Mouse (Mus musculus) fat pad, adult 2 months (tissue): ENCODE results near the gene Col28a1.

Experiments used
- DNase-seq: peaks from one replicate; pipeline ENCODE4 v3.0.0-alpha.2; 2011; ENCODE audit warnings: low read depth, low spot score; ENCODE audit errors: extremely low read depth

Col28a1 gene

DNA sequence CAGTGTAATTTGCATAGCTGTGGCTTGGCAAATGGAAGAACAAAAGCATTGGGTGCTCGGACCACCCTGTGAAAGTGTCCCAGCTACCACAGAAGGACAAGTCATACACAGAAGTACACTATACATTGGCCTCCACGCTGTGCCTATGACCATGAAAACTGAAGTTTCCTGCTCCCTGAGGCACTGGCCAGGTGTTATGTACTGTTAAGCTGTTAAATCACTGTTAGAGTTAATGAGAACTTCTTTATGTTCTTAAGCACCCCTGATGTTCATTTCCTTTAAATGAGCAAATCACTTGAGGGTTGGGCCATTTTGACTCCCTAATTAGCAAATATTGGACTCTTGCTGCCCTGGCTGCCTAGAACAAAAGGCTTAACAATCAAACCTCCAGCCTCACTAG, 73.3 kb downstream of the Col28a1 start:
- no peak for DNase-seq

- DNase-seq, result no peak
Measured at GRCm38 (mm10) chr6:8118577-8118976, 73.8 kb downstream of the Col28a1 start.

- DNase-seq, result no peak
Measured at GRCm38 (mm10) chr6:8105870-8106706, 86.3 kb downstream of the Col28a1 start.

DNA sequence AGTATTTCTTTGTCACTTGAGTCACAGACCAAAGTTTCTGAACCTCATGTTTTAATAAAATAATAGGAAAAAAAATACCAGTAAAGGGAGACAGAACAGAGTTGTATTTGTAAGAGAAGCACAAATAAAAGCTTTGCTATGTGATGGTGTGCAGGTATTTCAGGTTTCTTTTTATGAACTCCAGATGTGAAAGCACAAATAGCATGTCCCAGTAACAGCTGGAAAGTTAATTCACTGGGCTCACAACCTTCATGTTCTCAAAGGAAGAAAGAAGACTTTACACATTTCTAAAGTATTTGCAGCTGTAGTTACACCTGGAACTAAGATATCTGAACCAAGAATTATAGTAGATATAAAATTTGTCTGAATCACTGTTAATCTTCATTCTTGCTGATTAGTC, 91.2 kb downstream of the Col28a1 start:
- DNase-seq, result no peak

DNA sequence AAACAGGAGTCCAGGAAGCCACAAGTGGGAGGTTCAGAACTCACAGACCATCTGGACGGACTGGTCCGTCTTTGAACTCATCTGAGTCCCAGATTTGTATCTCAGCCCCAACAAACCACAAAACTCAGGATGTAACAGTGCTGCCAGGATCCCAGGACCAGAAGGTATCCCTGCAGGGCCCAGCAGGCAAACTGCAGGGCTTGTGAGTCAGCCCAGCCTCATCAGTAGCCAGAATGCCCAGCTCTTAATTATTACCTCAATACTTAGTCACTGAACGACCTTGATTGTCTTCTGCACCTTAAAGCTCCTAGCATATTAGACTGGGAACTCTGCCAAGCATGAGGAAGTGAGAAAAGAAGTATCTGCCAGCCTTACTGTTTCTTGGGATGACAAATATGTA, 96.6 kb downstream of the Col28a1 start:
- DNase-seq, result no peak

GRCm38 (mm10) chr6:8094160-8094953, 98.1 kb downstream of the Col28a1 start:
- DNase-seq, result no peak

GRCm38 (mm10) chr6:8093556-8093955, 98.9 kb downstream of the Col28a1 start:
- DNase-seq, result no peak

DNA sequence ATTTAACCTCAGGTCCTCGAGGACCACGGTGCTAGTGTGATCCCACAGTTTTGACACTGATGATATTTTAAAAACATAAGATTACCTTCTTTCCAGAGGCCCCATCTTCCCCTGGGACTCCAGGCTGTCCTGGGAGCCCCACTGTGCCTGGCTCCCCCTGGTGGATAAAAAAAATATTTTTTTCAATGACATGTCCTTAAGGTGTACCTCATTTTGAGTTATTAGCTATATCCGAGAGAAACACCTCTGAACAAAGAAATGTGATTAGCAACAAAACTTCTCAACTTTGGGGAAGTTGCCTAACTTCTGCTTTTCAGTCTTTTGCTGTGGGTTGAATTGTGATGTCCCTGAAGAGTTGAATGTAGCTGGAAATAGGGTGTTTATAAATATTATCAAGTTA, 105.6 kb downstream of the Col28a1 start:
- no peak for DNase-seq

- DNase-seq, result no peak
Measured at GRCm38 (mm10) chr6:8084806-8085205, 107.6 kb downstream of the Col28a1 start.

DNA sequence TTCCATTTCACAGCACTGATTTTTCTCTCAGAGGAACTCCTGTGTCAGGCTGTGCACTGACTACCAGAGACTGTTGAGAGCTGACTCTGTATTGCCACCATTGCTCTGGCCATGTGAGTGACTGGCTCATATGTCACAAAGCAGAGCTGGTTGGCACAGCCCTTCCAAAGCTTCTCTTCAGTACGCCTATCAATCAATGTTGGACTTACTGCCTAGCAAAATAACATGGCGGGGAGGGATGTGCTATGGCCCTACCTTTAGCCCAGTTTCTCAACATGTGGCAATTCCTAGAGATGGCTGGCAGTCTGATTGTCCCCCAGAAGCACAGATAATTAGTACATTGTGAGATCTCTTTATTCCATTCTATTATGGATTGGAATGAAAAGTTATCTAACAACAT, 109.2 kb downstream of the Col28a1 start:
- DNase-seq, result no peak

GRCm38 (mm10) chr6:8077572-8078146, 114.8 kb downstream of the Col28a1 start:
- no peak for DNase-seq

- DNase-seq, result no peak
Measured at GRCm38 (mm10) chr6:8074914-8075313, 117.5 kb downstream of the Col28a1 start.

DNA sequence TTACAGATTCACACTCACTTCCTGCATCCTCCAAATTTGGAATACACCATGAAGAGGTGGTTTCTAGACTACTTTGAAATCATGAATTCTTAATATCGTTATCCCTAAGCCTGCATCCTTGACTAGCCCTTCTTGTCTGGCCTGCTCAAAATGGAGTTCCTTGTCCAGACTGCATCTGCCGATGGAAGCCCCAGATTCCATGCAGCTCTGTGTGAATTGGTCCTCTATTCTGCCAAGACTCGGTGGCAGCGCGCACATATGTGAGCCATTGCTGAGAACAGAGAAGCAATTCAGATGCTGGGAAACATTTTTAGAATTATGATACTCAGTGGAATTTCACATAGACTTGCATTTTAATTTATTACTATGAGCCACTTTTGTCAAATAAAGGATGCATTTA, 123.4 kb downstream of the Col28a1 start:
- no peak for DNase-seq

DNA sequence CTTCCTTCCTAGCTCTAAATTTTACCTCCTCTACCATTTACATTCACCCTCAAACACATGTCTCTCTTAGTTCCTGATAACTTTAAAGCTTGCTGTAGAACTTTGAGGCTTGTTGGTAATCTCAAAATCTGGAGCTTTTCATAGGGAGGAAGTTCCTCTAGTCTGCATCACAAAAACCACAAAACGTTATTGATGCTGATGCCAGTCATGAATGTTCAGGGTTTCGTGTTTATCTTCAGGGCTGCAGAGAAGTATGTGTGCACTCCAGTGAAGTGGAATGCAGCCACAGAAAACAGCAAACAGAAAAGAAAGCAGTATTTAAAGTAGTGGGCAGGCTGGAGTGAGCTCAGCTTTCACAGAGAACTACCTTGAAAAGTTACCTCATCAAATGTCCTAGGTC, 124.0 kb downstream of the Col28a1 start:
- no peak for DNase-seq

DNA sequence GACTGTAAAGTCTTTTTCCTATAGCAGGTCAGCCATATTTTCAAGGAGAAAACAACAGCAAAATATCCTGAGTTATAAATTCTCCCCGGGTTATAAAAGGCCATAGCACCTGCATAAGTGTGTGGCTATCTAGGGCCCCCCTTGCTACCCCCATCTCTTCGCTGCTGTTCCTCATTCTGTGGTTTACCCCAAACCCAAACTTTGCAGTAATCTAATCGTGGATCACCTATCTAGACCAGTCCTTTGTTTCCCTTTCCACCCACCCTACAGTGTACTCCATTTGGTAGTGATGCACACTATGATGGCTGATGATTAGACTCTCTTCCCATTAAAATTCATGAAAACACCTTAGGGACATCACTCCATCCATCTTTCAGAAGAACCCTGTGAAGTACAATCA, 125.3 kb downstream of the Col28a1 start:
- DNase-seq, result no peak

GRCm38 (mm10) chr6:8066208-8066607, 126.2 kb downstream of the Col28a1 start:
- no peak for DNase-seq

DNA sequence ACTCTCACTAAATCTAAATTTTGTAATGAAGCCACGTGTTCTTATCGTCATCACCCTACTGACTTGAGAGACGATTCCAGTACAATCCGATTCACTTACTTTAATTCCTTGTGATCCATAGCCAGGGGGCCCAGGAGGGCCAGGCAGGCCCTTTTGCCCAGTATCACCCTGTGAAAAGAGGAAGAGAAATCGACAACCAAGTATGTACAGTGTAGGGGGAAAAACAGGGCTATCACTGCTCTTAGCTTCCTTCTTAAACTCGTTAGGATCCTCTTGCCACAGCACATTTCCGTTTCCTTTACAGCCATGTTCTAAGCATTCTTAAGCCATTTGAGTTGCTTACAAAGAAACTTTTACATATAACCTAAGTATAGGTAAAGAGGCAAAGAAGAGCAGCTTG, 133.2 kb downstream of the Col28a1 start:
- no peak for DNase-seq

DNA sequence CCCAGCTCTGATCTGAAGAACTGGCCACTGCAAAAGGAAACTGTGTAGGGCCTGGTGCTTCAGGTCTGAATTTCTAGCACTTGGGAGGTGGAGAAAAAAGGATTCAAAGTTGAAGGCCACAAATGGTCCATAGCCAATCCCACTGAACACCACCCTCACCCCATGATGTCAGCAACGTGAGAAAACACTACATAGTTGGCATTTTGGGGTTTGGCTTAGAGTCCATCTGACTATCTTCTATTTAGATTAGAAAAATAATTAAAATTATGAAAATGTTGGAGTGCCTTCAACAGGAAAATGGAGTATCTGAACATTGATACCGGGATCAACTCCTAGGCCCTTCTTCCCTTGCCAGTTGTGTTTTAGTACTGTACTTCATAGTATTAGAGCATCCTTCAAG, 144.2 kb downstream of the Col28a1 start:
- DNase-seq, result no peak

DNA sequence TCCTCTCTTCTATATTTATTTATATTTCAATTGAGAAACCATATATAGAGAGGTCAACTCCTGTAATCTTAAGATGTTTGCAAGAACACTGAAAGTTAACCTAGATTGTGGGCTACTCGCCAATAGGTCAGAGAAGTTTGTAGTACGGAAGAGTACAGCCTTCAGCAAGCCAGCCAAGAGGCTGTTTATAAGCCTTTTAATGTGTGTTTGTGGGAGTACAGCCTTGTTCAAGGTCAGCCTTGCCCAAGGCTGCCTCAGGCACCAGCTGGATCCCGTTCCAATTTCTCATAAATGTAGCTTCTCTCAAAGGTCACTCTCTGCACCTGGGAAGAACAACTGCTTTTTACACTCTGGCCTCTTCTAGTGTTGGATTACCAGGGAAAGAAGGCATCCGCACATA, 146.0 kb downstream of the Col28a1 start:
- DNase-seq, result no peak

GRCm38 (mm10) chr6:8045825-8046224, 146.6 kb downstream of the Col28a1 start:
- no peak for DNase-seq

- no peak for DNase-seq
Measured at GRCm38 (mm10) chr6:8028711-8029110, 163.7 kb downstream of the Col28a1 start.
